Mouse (Mus musculus) kidney, adult 2 months (tissue): ENCODE results near the gene Angptl2.

Experiments used
- CTCF ChIP-seq: fragments of 200-500 bp; conservative IDR thresholded peaks from 2 replicates; pipeline ENCODE4 v1.5.1; 2011; ENCODE audit warnings: low read depth, mild to moderate bottlenecking, control low read depth, low read length, moderate library complexity, mixed read lengths; ENCODE audit not compliant: insufficient read depth, insufficient read length
- POLR2A ChIP-seq: fragments of 200-500 bp; IDR thresholded peaks from one replicate; pipeline ENCODE4 v1.6.1; 2011; ENCODE audit warnings: low read depth, low read length, control low read depth

DNA sequence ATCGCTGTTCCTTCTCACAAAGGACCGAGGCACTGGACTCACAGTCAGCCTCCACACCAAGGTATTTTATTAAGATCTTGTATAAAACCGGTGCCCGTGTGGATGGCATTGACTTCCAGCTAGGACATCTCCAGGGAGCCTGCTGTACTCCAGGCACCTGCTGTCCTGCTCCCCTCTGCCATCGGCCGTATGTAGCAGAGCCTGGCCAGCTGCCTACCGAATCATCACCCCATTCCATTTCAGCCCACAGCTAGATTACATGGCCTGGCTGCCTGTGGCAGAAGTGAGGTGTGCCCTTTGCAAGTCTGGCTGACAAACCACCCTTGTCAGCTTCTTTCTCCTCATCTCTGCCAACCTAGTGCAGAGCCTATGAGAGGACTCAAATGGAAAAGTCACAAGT lies 42.2 kb upstream of the Angptl2 start:
- TF ChIP-seq POLR2A (no peak), CTCF (no peak)
